Mouse (Mus musculus): ENCODE results near the gene Spdye4a. TPM values are rescaled to one million over a fixed set of nuclear protein-coding genes. Genes with fewer than 3 reads are reported as not detected.

Spdye4a gene
- total and polyA plus RNA-seq, 2 experiments from 2014 or later = not detected

GRCm38 (mm10) chr5:143236036-143236435 is 9.3 kb upstream of the Spdye4a start:
- Histone ChIP-seq H3K36me3 (replicated peaks; ENCODE audit: control insufficient read depth, insufficient read depth, low read length) (peaks cover 40% of the 10 kb centered on the region), H3K4me3 (ENCODE audit: low read depth, low read length) (peak overlapping the region; percentile 95), H3K4me2 (ENCODE audit: low read depth, low read length) (peak overlapping the region; percentile 91), H3K9me3 (replicated peaks; ENCODE audit: control insufficient read depth, low read length) (no peaks in the 10 kb centered on the region), H3K27me3 (ENCODE audit: control insufficient read depth, insufficient read depth, low read length) (no peaks in the 10 kb centered on the region), H3K4me1 (ENCODE audit: control insufficient read depth, insufficient read depth) (peaks cover 8% of the 10 kb centered on the region), H3K9ac (replicated peaks; ENCODE audit: low read depth, low read length) (peak overlapping the region; percentile 86; the same call in 1 of the 2 replicates), H3K27ac (ENCODE audit: low read depth) (no peak overlapping the region; the same call in 1 of the 2 replicates)
- ATAC-seq (ENCODE audit: insufficient read depth, low read depth) (no peak), DNase-seq (ENCODE audit: low spot score) (no peak)
- TF ChIP-seq EP300 (IDR thresholded peaks at IDR 0.05; ENCODE audit: low read depth) (no peak), CTCF (IDR thresholded peaks at IDR 0.05; ENCODE audit: low read depth) (no peak)
- 40% methylated on average over 9 of the region's 9 CpGs for WGBS

- DNase-seq (ENCODE audit: low spot score) = peak; percentile 95
- WGBS = under 1% methylated on average over 57 of the region's 58 CpGs
- H3K9ac ChIP-seq (replicated peaks; ENCODE audit: low read depth, low read length) = peak within 1 kb of the TSS; percentile 86
- H3K9me3 ChIP-seq (replicated peaks; ENCODE audit: control insufficient read depth, low read length) = no peaks in the 10 kb centered on the region
- H3K4me2 ChIP-seq (ENCODE audit: low read depth, low read length) = peak within 1 kb of the TSS; percentile 91
- H3K27ac ChIP-seq (ENCODE audit: low read depth) = peak within 1 kb of the TSS; percentile 92
- TF ChIP-seq CTCF (IDR thresholded peaks at IDR 0.05; ENCODE audit: low read depth) = peak; percentile 22
- no peak for TF ChIP-seq EP300 (IDR thresholded peaks at IDR 0.05; ENCODE audit: low read depth)
- peaks cover 8% of the 10 kb centered on the region for H3K4me1 ChIP-seq (ENCODE audit: control insufficient read depth, insufficient read depth)
- ATAC-seq (ENCODE audit: insufficient read depth, low read depth) = peak; percentile 99
- H3K4me3 ChIP-seq (ENCODE audit: low read depth, low read length) = peak within 1 kb of the TSS; percentile 95
- peaks cover 31% of the 10 kb centered on the region for H3K36me3 ChIP-seq (replicated peaks; ENCODE audit: control insufficient read depth, insufficient read depth, low read length)
- no peaks in the 10 kb centered on the region for H3K27me3 ChIP-seq (ENCODE audit: control insufficient read depth, insufficient read depth, low read length)
These were observed 8.5 kb upstream of the Spdye4a start, which contains the start of gene Zfp12 for GRCm38 (mm10) chr5:143235028-143235693. Gene Zfp12 (plus strand): TSS chr5:143235163.

GRCm38 (mm10) chr5:143222287-143222686 is 4.4 kb downstream of the Spdye4a start:
- 56% methylated on average over 1 of the region's 1 CpGs for WGBS
- TF ChIP-seq EP300 (IDR thresholded peaks at IDR 0.05; ENCODE audit: low read depth) (no peak), CTCF (IDR thresholded peaks at IDR 0.05; ENCODE audit: low read depth) (no peak)
- DNase-seq (ENCODE audit: low spot score) = no peak
- no peak overlapping the region for H3K4me3 ChIP-seq (ENCODE audit: low read depth, low read length)
- no peak for ATAC-seq (ENCODE audit: insufficient read depth, low read depth)
- H3K9ac ChIP-seq (replicated peaks; ENCODE audit: low read depth, low read length) = no peak overlapping the region
- no peaks in the 10 kb centered on the region for H3K27me3 ChIP-seq (ENCODE audit: control insufficient read depth, insufficient read depth, low read length)
- H3K4me1 ChIP-seq (ENCODE audit: control insufficient read depth, insufficient read depth) = no peaks in the 10 kb centered on the region
- no peaks in the 10 kb centered on the region for H3K36me3 ChIP-seq (replicated peaks; ENCODE audit: control insufficient read depth, insufficient read depth, low read length)
- H3K4me2 ChIP-seq (ENCODE audit: low read depth, low read length) = no peak overlapping the region
- H3K9me3 ChIP-seq (replicated peaks; ENCODE audit: control insufficient read depth, low read length) = no peaks in the 10 kb centered on the region
- H3K27ac ChIP-seq (ENCODE audit: low read depth) = no peak overlapping the region

GRCm38 (mm10) chr5:143220996-143221395 is 5.7 kb downstream of the Spdye4a start:
- Histone ChIP-seq H3K4me1 (ENCODE audit: control insufficient read depth, insufficient read depth) (no peaks in the 10 kb centered on the region), H3K4me2 (ENCODE audit: low read depth, low read length) (no peak overlapping the region), H3K4me3 (ENCODE audit: low read depth, low read length) (no peak overlapping the region), H3K36me3 (replicated peaks; ENCODE audit: control insufficient read depth, insufficient read depth, low read length) (no peaks in the 10 kb centered on the region), H3K27ac (ENCODE audit: low read depth) (no peak overlapping the region), H3K9me3 (replicated peaks; ENCODE audit: control insufficient read depth, low read length) (no peaks in the 10 kb centered on the region), H3K27me3 (ENCODE audit: control insufficient read depth, insufficient read depth, low read length) (no peaks in the 10 kb centered on the region), H3K9ac (replicated peaks; ENCODE audit: low read depth, low read length) (no peak overlapping the region)
- DNase-seq (ENCODE audit: low spot score) (no peak), ATAC-seq (ENCODE audit: insufficient read depth, low read depth) (no peak)
- TF ChIP-seq CTCF (IDR thresholded peaks at IDR 0.05; ENCODE audit: low read depth) (no peak), EP300 (IDR thresholded peaks at IDR 0.05; ENCODE audit: low read depth) (no peak)
- 65% methylated on average over 5 of the region's 5 CpGs for WGBS

GRCm38 (mm10) chr5:143213832-143214231 is 12.9 kb downstream of the Spdye4a start:
- no peak overlapping the region for H3K4me3 ChIP-seq (ENCODE audit: low read depth, low read length)
- no peaks in the 10 kb centered on the region for H3K9me3 ChIP-seq (replicated peaks; ENCODE audit: control insufficient read depth, low read length)
- ATAC-seq (ENCODE audit: insufficient read depth, low read depth) (no peak), DNase-seq (ENCODE audit: low spot score) (no peak)
- no peak for TF ChIP-seq EP300 (IDR thresholded peaks at IDR 0.05; ENCODE audit: low read depth)
- TF ChIP-seq CTCF (IDR thresholded peaks at IDR 0.05; ENCODE audit: low read depth) = no peak
- H3K27me3 ChIP-seq (ENCODE audit: control insufficient read depth, insufficient read depth, low read length) = no peaks in the 10 kb centered on the region
- H3K4me1 ChIP-seq (ENCODE audit: control insufficient read depth, insufficient read depth) = no peaks in the 10 kb centered on the region
- no peak overlapping the region for H3K4me2 ChIP-seq (ENCODE audit: low read depth, low read length)
- no peak overlapping the region for H3K9ac ChIP-seq (replicated peaks; ENCODE audit: low read depth, low read length)
- no peak overlapping the region for H3K27ac ChIP-seq (ENCODE audit: low read depth)
- H3K36me3 ChIP-seq (replicated peaks; ENCODE audit: control insufficient read depth, insufficient read depth, low read length) = no peaks in the 10 kb centered on the region
- WGBS = 83% methylated on average over 2 of the region's 2 CpGs

GRCm38 (mm10) chr5:143205015-143205414 is 21.7 kb downstream of the Spdye4a start:
- 60% methylated on average over 3 of the region's 3 CpGs for WGBS
- no peak for ATAC-seq (ENCODE audit: insufficient read depth, low read depth)
- TF ChIP-seq EP300 (IDR thresholded peaks at IDR 0.05; ENCODE audit: low read depth) (no peak), CTCF (IDR thresholded peaks at IDR 0.05; ENCODE audit: low read depth) (no peak)

More at GRCm38 (mm10) chr5:143205015-143205414, 21.7 kb downstream of the Spdye4a start:
- H3K9me3 ChIP-seq (replicated peaks; ENCODE audit: control insufficient read depth, low read length) = no peaks in the 10 kb centered on the region
- no peak overlapping the region for H3K27ac ChIP-seq (ENCODE audit: low read depth)
- no peaks in the 10 kb centered on the region for H3K4me1 ChIP-seq (ENCODE audit: control insufficient read depth, insufficient read depth)
- no peak for DNase-seq (ENCODE audit: low spot score)
- H3K4me2 ChIP-seq (ENCODE audit: low read depth, low read length) = no peak overlapping the region
- H3K4me3 ChIP-seq (ENCODE audit: low read depth, low read length) = no peak overlapping the region
- no peaks in the 10 kb centered on the region for H3K36me3 ChIP-seq (replicated peaks; ENCODE audit: control insufficient read depth, insufficient read depth, low read length)
- no peak overlapping the region for H3K9ac ChIP-seq (replicated peaks; ENCODE audit: low read depth, low read length)
- no peaks in the 10 kb centered on the region for H3K27me3 ChIP-seq (ENCODE audit: control insufficient read depth, insufficient read depth, low read length)

Data from heart, postnatal 0 days (tissue).